Mouse (Mus musculus) midbrain, embryonic 13.5 days (tissue): ENCODE data around the gene Fam166a. TPM values are rescaled to one million over a fixed set of nuclear protein-coding genes. Genes with fewer than 3 reads are reported as not detected.
A peak's percentile ranks its signal among the peaks of the same experiment; 100 is the strongest.

Experiments
- ATAC-seq: fragments of 200-750 bp; cut with Nextera tagmentation; 2 replicates; pipeline ENCODE4 v1.8.0; 2017; ENCODE audit warnings: mild to moderate bottlenecking, moderate TSS enrichment, moderate library complexity
- H3K27ac ChIP-seq: fragments of 300-500 bp; sonication (generic); 2 replicates; pipeline ENCODE4 v1.5.1; 2015; ENCODE audit warnings: inconsistent platforms, mild to moderate bottlenecking, moderate library complexity
- H3K27me3 ChIP-seq: fragments of 300-500 bp; sonication (generic); 2 replicates; pipeline ENCODE4 v1.6.1; 2015; ENCODE audit warnings: mild to moderate bottlenecking, inconsistent platforms
- H3K36me3 ChIP-seq: fragments of 300-500 bp; sonication (generic); 2 replicates; pipeline ENCODE4 v1.6.1; 2015; ENCODE audit warnings: mild to moderate bottlenecking, inconsistent platforms
- H3K4me1 ChIP-seq: fragments of 300-500 bp; sonication (generic); replicated peaks from 2 replicates; pipeline ENCODE4 v1.6.1; 2015; ENCODE audit warnings: inconsistent platforms
- H3K4me2 ChIP-seq: fragments of 300-500 bp; sonication (generic); replicated peaks from 2 replicates; pipeline ENCODE4 v1.6.1; 2015; ENCODE audit warnings: moderate library complexity, mild to moderate bottlenecking, inconsistent platforms
- H3K4me3 ChIP-seq: fragments of 300-500 bp; sonication (generic); replicated peaks from 2 replicates; pipeline ENCODE4 v1.5.1; 2015; ENCODE audit warnings: mild to moderate bottlenecking, inconsistent platforms
- H3K9ac ChIP-seq: fragments of 300-500 bp; sonication (generic); replicated peaks from 2 replicates; pipeline ENCODE4 v1.6.1; 2015; ENCODE audit warnings: mild to moderate bottlenecking, inconsistent platforms
- H3K9me3 ChIP-seq: fragments of 300-500 bp; sonication (generic); 2 replicates; pipeline ENCODE4 v1.6.1; 2016; ENCODE audit warnings: mild to moderate bottlenecking, inconsistent platforms
- WGBS: fragments of 180-500 bp; shearing (Covaris S2); methylation state at CpG from one replicate; pipeline ENCODE4 v1.1.7; 2015; 5-methylcytosine and 5-hydroxymethylcytosine counted together
- polyA plus RNA-seq: library from polyadenylated mRNA; unstranded; fragments of >200 nt; fragmentation: Nextera tagmentation; extraction: Ambion mirVana; gene quantifications from 2 replicates; pipeline ENCODE4 v1.2.1, GENCODE M21; 2015

Gene Fam166a
- polyA plus RNA-seq, 1 experiment from 2014 or later, result not detected

- H3K27ac ChIP-seq, result no peak overlapping the region
- H3K4me1 ChIP-seq, result peaks cover 38% of the 10 kb centered on the region
- no peak overlapping the region for H3K4me3 ChIP-seq
- H3K36me3 ChIP-seq, result peaks cover 63% of the 10 kb centered on the region
- ATAC-seq, result no peak
- no peak overlapping the region for H3K4me2 ChIP-seq
- no peak overlapping the region for H3K9ac ChIP-seq
- no peaks in the 10 kb centered on the region for H3K27me3 ChIP-seq
- no peaks in the 10 kb centered on the region for H3K9me3 ChIP-seq
- 79% methylated on average over 1 of the region's 1 CpGs for WGBS
These were observed 11.0 kb upstream of the Fam166a start for GRCm38 (mm10) chr2:25207593-25207992.

- ATAC-seq, result no peak; the same call in 1 of the 2 replicates
- peak overlapping the region; percentile 91 for H3K4me2 ChIP-seq
These were observed 7.9 kb upstream of the Fam166a start for GRCm38 (mm10) chr2:25210686-25211085.

DNA sequence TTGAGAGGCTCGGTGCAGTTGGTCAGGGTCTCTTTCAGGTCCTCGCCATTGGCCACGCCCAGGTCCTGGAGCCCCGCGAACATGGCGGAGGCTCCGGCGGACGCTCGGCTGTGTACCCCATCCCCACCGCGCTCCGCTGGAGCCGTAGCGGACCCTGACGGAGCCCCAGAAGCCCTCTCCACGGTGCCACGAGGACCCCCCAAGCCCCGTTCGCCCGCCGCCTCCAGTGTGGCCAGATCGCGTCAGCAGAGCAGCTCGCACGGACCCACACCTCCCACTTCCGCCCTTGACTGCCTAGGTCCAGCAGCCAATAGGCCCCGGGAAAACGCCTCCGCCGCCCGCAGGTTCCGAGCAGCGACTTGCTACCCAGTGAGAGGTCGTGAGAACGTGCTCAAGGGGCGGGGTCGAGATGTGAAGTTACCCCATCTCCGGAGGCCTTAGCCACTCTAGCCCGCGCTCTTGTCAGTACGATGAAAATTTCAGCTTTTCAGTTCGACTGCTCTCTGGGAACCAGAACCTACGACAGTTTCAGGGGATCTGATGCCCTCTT lies 7.3 kb upstream of the Fam166a start, which contains the start of gene Nelfb:
TSS of gene Nelfb (minus strand) at position 369 of the 550 bp plus-strand sequence.
- peak within 1 kb of the TSS; percentile 91 for H3K4me2 ChIP-seq
- peak within 1 kb of the TSS; percentile 86 for H3K4me3 ChIP-seq
- peak; percentile 95 for ATAC-seq
- 0 out of 2 replicates have a peak, but pooled peaks cover 6% of the 10 kb centered on the region for H3K27me3 ChIP-seq
- peak within 1 kb of the TSS; percentile 86 for H3K9ac ChIP-seq
- H3K4me1 ChIP-seq, result peaks cover 38% of the 10 kb centered on the region
- H3K27ac ChIP-seq, result peak within 1 kb of the TSS; percentile 86
- WGBS, result under 1% methylated on average over 43 of the region's 44 CpGs
- H3K36me3 ChIP-seq, result peaks cover 29% of the 10 kb centered on the region
- H3K9me3 ChIP-seq, result no peaks in the 10 kb centered on the region

More at GRCm38 (mm10) chr2:25210686-25211085, 7.9 kb upstream of the Fam166a start:
- H3K27ac ChIP-seq, result peak overlapping the region; percentile 86
- no peaks in the 10 kb centered on the region for H3K9me3 ChIP-seq
- WGBS, result 0% methylated on average over 24 of the region's 24 CpGs
- peak overlapping the region; percentile 86 for H3K4me3 ChIP-seq
- H3K27me3 ChIP-seq, result 0 out of 2 replicates have a peak, but pooled peaks cover 6% of the 10 kb centered on the region
- H3K36me3 ChIP-seq, result peaks cover 34% of the 10 kb centered on the region
- H3K4me1 ChIP-seq, result peaks cover 38% of the 10 kb centered on the region
- H3K9ac ChIP-seq, result peak overlapping the region; percentile 86

GRCm38 (mm10) chr2:25213266-25213865 lies 5.2 kb upstream of the Fam166a start:
- no peak overlapping the region for H3K9ac ChIP-seq
- no peak overlapping the region for H3K4me2 ChIP-seq
- H3K27me3 ChIP-seq, result 0 out of 2 replicates have a peak, but pooled peaks cover 6% of the 10 kb centered on the region
- H3K9me3 ChIP-seq, result no peaks in the 10 kb centered on the region
- peaks cover 27% of the 10 kb centered on the region for H3K4me1 ChIP-seq
- WGBS, result 69% methylated on average over 23 of the region's 23 CpGs
- H3K27ac ChIP-seq, result no peak overlapping the region
- H3K36me3 ChIP-seq, result peaks cover 8% of the 10 kb centered on the region
- no peak for ATAC-seq
- H3K4me3 ChIP-seq, result no peak overlapping the region

GRCm38 (mm10) chr2:25214444-25214843 lies 4.1 kb upstream of the Fam166a start, which contains the start of gene Stpg3:
Gene Stpg3 (minus strand): TSS chr2:25214637.
- H3K36me3 ChIP-seq, result peaks cover 4% of the 10 kb centered on the region; the same call in 1 of the 2 replicates
- no peak within 1 kb of the TSS for H3K9ac ChIP-seq
- ATAC-seq, result no peak
- H3K27me3 ChIP-seq, result 0 out of 2 replicates have a peak, but pooled peaks cover 6% of the 10 kb centered on the region
- no peak within 1 kb of the TSS for H3K27ac ChIP-seq
- no peaks in the 10 kb centered on the region for H3K9me3 ChIP-seq
- H3K4me2 ChIP-seq, result no peak within 1 kb of the TSS
- no peak within 1 kb of the TSS for H3K4me3 ChIP-seq
- WGBS, result 66% methylated on average over 3 of the region's 3 CpGs
- peaks cover 18% of the 10 kb centered on the region for H3K4me1 ChIP-seq

DNA sequence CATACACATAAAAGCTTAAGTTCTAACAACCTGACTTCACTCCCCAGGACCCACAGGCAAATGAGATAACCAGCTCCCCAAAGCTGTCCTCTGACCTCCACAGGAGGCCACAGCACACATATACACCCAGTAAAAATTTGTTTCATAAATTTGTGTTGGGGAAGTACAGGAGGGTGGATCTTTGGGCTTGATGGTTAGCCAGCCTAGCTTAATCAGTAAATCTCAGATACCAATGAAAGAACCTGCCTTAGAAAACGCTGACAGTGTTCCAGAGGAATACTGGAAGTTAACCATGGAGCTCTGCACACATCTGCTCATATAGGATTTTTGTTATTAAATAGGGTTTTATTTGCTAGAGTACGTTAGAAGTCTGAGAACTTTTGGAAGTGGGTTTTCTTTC lies 879 bp upstream of the Fam166a start:
- 66% methylated on average over 2 of the region's 2 CpGs for WGBS
- peaks cover 4% of the 10 kb centered on the region; the same call in 1 of the 2 replicates for H3K4me1 ChIP-seq
- H3K4me3 ChIP-seq, result no peak overlapping the region
- H3K9me3 ChIP-seq, result no peaks in the 10 kb centered on the region
- ATAC-seq, result no peak
- no peak overlapping the region for H3K4me2 ChIP-seq
- no peak overlapping the region for H3K27ac ChIP-seq
- no peak overlapping the region for H3K9ac ChIP-seq
- H3K27me3 ChIP-seq, result 0 out of 2 replicates have a peak, but pooled peaks cover 6% of the 10 kb centered on the region
- H3K36me3 ChIP-seq, result peaks cover 13% of the 10 kb centered on the region

GRCm38 (mm10) chr2:25221331-25221772 lies 2.8 kb downstream of the Fam166a start:
- H3K27me3 ChIP-seq, result no peaks in the 10 kb centered on the region
- peaks cover 19% of the 10 kb centered on the region for H3K4me1 ChIP-seq
- ATAC-seq, result no peak
- H3K36me3 ChIP-seq, result peaks cover 13% of the 10 kb centered on the region
- WGBS, result 72% methylated on average over 5 of the region's 5 CpGs
- H3K27ac ChIP-seq, result no peak overlapping the region
- no peaks in the 10 kb centered on the region for H3K9me3 ChIP-seq
- H3K4me2 ChIP-seq, result no peak overlapping the region
- no peak overlapping the region for H3K4me3 ChIP-seq
- no peak overlapping the region for H3K9ac ChIP-seq

GRCm38 (mm10) chr2:25223681-25224491 lies 5.3 kb downstream of the Fam166a start:
- ATAC-seq, result no peak; the same call in 1 of the 2 replicates
- Histone ChIP-seq H3K27me3 (no peaks in the 10 kb centered on the region), H3K9me3 (no peaks in the 10 kb centered on the region), H3K4me1 (peaks cover 24% of the 10 kb centered on the region), H3K9ac (peak overlapping the region; percentile 94), H3K27ac (peak overlapping the region; percentile 90), H3K4me2 (peak overlapping the region; percentile 98), H3K36me3 (peaks cover 13% of the 10 kb centered on the region), H3K4me3 (peak overlapping the region; percentile 89)
- WGBS, result 3% methylated on average over 47 of the region's 53 CpGs

- H3K27ac ChIP-seq, result peak within 1 kb of the TSS; percentile 96
- peak within 1 kb of the TSS; percentile 94 for H3K9ac ChIP-seq
- H3K9me3 ChIP-seq, result no peaks in the 10 kb centered on the region
- peaks cover 26% of the 10 kb centered on the region for H3K4me1 ChIP-seq
- H3K4me3 ChIP-seq, result peak within 1 kb of the TSS; percentile 89
- H3K4me2 ChIP-seq, result peak within 1 kb of the TSS; percentile 98
- H3K36me3 ChIP-seq, result peaks cover 13% of the 10 kb centered on the region
- ATAC-seq, result no peak
- H3K27me3 ChIP-seq, result no peaks in the 10 kb centered on the region
- WGBS, result under 1% methylated on average over 17 of the region's 17 CpGs
These were observed 5.9 kb downstream of the Fam166a start, which contains the start of gene Tubb4b for GRCm38 (mm10) chr2:25224492-25224765. Gene Tubb4b (minus strand): TSS chr2:25224702.

DNA sequence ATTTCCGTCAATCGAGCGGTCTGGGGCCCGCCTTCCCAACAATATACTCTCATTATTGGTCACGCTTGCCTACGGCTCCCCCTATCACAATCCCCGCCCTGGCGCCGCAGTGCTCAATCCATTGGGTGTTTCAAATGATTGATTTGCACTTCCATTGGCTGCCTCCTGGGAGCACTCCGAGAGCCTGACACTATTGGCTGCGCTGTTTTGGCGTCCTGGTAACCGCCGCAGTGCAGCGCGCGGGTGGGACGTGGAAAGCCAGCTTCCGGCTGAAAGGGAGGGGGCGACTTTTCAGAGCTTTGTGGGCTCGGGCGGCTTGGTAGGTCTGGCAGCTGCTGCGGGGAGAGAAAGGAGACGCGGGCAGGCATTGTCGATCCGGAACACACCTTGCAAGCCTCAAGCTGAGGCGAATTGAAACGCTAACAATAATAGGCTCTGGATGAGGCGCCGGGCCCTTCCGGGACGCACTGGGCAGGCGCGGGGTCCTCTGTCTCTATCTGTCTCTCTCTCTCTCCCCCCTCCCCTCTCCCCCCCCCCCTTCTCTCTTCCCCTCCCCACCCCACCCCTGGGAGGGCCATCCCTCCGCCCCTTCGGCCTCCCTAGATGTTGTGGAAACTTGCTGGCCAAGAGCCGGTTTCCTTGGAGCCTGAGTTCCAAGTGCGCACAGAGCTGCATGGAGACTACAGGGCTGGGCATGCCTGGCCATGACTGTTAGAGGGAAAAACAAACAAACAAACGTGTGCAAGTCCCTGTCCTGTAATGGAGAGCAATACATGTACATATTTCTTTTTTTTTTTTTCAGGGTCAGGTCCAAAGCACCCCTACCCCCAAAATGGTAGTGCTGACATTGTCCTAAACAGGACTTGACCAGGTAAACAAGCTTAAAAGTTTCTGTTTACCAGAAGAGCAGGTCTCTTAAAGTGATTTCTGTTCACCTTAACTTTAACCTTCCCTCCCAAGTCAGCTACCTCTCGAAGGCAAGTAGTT lies 6.5 kb downstream of the Fam166a start:
- Histone ChIP-seq H3K4me2 (peak overlapping the region; percentile 55), H3K9me3 (no peaks in the 10 kb centered on the region), H3K4me1 (peaks cover 26% of the 10 kb centered on the region), H3K27ac (peak overlapping the region; percentile 96), H3K36me3 (peaks cover 13% of the 10 kb centered on the region), H3K27me3 (no peaks in the 10 kb centered on the region), H3K4me3 (peak overlapping the region; percentile 48), H3K9ac (peak overlapping the region; percentile 72)
- ATAC-seq, result peak; percentile 98
- 2% methylated on average over 41 of the region's 41 CpGs for WGBS

- 73% methylated on average over 8 of the region's 8 CpGs for WGBS
- Histone ChIP-seq H3K9ac (peak overlapping the region; percentile 72; the same call in 1 of the 2 replicates), H3K27me3 (no peaks in the 10 kb centered on the region), H3K27ac (peak overlapping the region; percentile 96), H3K36me3 (peaks cover 13% of the 10 kb centered on the region), H3K4me2 (peak overlapping the region; percentile 55), H3K4me3 (peak overlapping the region; percentile 48; the same call in 1 of the 2 replicates), H3K9me3 (no peaks in the 10 kb centered on the region), H3K4me1 (peaks cover 26% of the 10 kb centered on the region)
- no peak for ATAC-seq
These were observed 7.3 kb downstream of the Fam166a start for GRCm38 (mm10) chr2:25225811-25226379.
